Mouse (Mus musculus) urinary bladder, postnatal 36 days (tissue): ENCODE results near the gene Pcnx2.

Experiments used
- DNase-seq, 2 experiments: peaks; one replicate each; pipeline ENCODE4 v3.0.0; 2022; ENCODE audit warnings: low spot score in 2 of 2, mixed read lengths in 1 of 2

Gene Pcnx2

GRCm38 (mm10) chr8:125711514-125711913, 186.6 kb downstream of the Pcnx2 start:
- DNase-seq, result no peak

- DNase-seq, result no peak
Measured at GRCm38 (mm10) chr8:125709171-125709570, 188.9 kb downstream of the Pcnx2 start.

- no peak for DNase-seq
Measured at GRCm38 (mm10) chr8:125705816-125706215, 192.3 kb downstream of the Pcnx2 start.

GRCm38 (mm10) chr8:125704434-125704833, 193.7 kb downstream of the Pcnx2 start:
- DNase-seq, result no peak

- no peak for DNase-seq
Measured at GRCm38 (mm10) chr8:125702868-125703473, 195.1 kb downstream of the Pcnx2 start.
